Mouse (Mus musculus) brain, embryonic 14.5 days (tissue): Measurements from ENCODE around the gene Cd274.

ENCODE experiments used
- CTCF ChIP-seq: fragments of 200-500 bp; IDR thresholded peaks from 2 replicates; pipeline ENCODE4 v1.5.1; 2012; ENCODE audit warnings: inconsistent platforms, mild to moderate bottlenecking, moderate library complexity, borderline replicate concordance; ENCODE audit not compliant: insufficient read depth, insufficient read length; ENCODE audit errors: extremely low read depth
- POLR2A ChIP-seq: fragments of 200-500 bp; IDR thresholded peaks from 2 replicates; pipeline ENCODE4 v1.6.1; 2012; ENCODE audit warnings: mild to moderate bottlenecking, inconsistent platforms, borderline replicate concordance; ENCODE audit not compliant: poor library complexity, insufficient read depth, insufficient read length, severe bottlenecking; ENCODE audit errors: extremely low read depth

GRCm38 (mm10) chr19:29420397-29420796 lies 53.1 kb downstream of the Cd274 start:
- no peak for TF ChIP-seq POLR2A
- no peak for TF ChIP-seq CTCF
